Mouse (Mus musculus) megakaryocyte, embryonic 14.5 days (primary cell): ENCODE results near the gene Prr14.

Experiments
- FLI1 ChIP-seq: IDR thresholded peaks from 2 replicates; pipeline ENCODE4 v1.6.1; 2012; ENCODE audit warnings: low read length, inconsistent platforms, mixed read lengths
- GATA1 ChIP-seq: IDR thresholded peaks from 3 replicates; pipeline ENCODE4 v1.6.1; 2012; ENCODE audit warnings: mixed read lengths, low read length, inconsistent platforms, borderline replicate concordance

DNA sequence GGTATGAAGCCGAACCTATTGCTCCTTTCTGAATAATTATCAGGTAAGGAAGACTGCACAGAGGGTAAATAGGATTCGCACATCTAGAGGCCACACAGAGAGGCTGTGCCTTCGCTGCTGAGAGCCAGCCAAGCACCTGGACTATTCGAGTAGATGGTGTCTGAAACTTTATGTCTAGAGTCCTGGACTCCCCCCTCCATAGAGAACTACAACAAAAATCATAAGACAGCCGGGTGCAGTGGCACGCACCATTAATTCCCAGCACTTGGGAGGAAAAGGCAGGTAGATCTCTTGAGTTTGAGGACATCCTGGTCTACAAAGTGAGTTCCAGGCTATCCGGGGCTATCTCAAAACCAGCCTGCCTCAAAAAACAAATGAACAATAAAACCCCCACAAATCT is 9.4 kb upstream of the Prr14 start:
- TF ChIP-seq GATA1, result no peak
- TF ChIP-seq FLI1, result no peak
